Mouse (Mus musculus) bone marrow macrophage, adult 2 months (primary cell): ENCODE results near the gene Gm11214.

Experiments used
- CTCF ChIP-seq: IDR thresholded peaks from 2 replicates; pipeline ENCODE4 v1.5.1; 2012; ENCODE audit warnings: low read depth, mild to moderate bottlenecking, low read length, moderate library complexity
- POLR2A ChIP-seq: IDR thresholded peaks from 2 replicates; pipeline ENCODE4 v1.6.1; 2012; ENCODE audit warnings: mild to moderate bottlenecking, low read depth, low read length, borderline replicate concordance

GRCm38 (mm10) chr4:63687429-63687828 is 24.2 kb upstream of the Gm11214 start:
- TF ChIP-seq CTCF (no peak), POLR2A (no peak)
